Mouse (Mus musculus) heart, adult 2 months (tissue): ENCODE data around the gene Magi2.

Experiments
- CTCF ChIP-seq: fragments of 200-600 bp; IDR thresholded peaks from 2 replicates; pipeline ENCODE4 v1.8.1; 2022; ENCODE audit warnings: antibody characterized with exemption, mild to moderate bottlenecking, moderate library complexity
- POLR2A ChIP-seq: fragments of 200-500 bp; IDR thresholded peaks from 2 replicates; pipeline ENCODE4 v1.6.1; 2011; ENCODE audit warnings: mild to moderate bottlenecking, low read depth, low read length, control low read depth; ENCODE audit not compliant: insufficient read depth

GRCm38 (mm10) chr5:20582995-20583435 lies 1356.2 kb downstream of the Magi2 start:
- TF ChIP-seq CTCF, result no peak
- TF ChIP-seq POLR2A, result no peak
